Mouse (Mus musculus): ENCODE data around the gene Btbd35f9. TPM values are rescaled to one million over a fixed set of nuclear protein-coding genes. Genes with fewer than 3 reads are reported as not detected.
"Not testable (repeated sequence)": the region's sequence is repeated elsewhere in the genome, so short reads cannot be mapped to it uniquely, and the experiment has no call there.

Btbd35f9 gene
- polyA plus RNA-seq (2014; fragmentation: Nextera tagmentation; extraction: Ambion mirVana), result not detected in 2 replicates

DNA sequence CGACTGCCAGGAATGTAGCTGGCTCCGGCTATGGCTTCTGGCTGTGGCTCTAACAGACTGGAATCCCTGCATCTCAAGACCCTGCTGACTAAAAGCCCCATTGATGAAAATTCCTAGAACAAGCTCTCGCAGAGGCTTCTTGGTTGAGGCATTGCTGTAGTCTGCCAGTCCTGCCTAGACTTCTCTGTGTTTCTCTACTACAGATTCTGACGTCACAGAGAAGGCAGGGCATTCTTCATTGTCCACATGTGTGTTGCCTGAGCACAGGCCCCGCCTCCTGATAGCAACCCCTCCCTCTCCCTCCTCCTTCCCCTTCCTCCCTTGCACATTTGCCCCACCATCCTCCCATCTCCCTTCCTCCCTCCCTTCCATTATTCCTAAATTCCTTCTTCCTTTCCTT, at the start of gene Btbd35f9:
Gene Btbd35f9 (minus strand): TSS at position 101 of the 400 bp plus-strand sequence.
- H3K36me3 ChIP-seq (ENCODE audit: control insufficient read depth, insufficient read depth, low read length); H3K4me2 ChIP-seq (ENCODE audit: low read length); ATAC-seq (ENCODE audit: low FRiP score, low TSS enrichment); H3K4me1 ChIP-seq (ENCODE audit: control insufficient read depth, insufficient read depth, low read length); H3K27me3 ChIP-seq (ENCODE audit: control insufficient read depth, insufficient read depth, low read length); H3K9me3 ChIP-seq (ENCODE audit: control insufficient read depth, low read length); H3K27ac ChIP-seq (replicated peaks; ENCODE audit: low read depth, low read length); H3K9ac ChIP-seq (replicated peaks; ENCODE audit: low read length); DNase-seq; H3K4me3 ChIP-seq (replicated peaks; ENCODE audit: low read depth, low read length): not testable (repeated sequence)
- WGBS, result no CpG with 5 or more reads among the region's 5 CpGs

Other genes starting within 250 kb of the Btbd35f9 start
- gene Btbd35f6, start 205.0 kb downstream of the Btbd35f9 start, polyA plus RNA-seq (2014; fragmentation: Nextera tagmentation; extraction: Ambion mirVana), result not detected in 2 replicates
- gene Gm21870, start 174.7 kb downstream of the Btbd35f9 start, polyA plus RNA-seq (2014; fragmentation: Nextera tagmentation; extraction: Ambion mirVana), result not detected in 2 replicates
- not detected in 2 replicates for gene Spin2g, start 77.2 kb upstream of the Btbd35f9 start, polyA plus RNA-seq (2014; fragmentation: Nextera tagmentation; extraction: Ambion mirVana)